Mouse (Mus musculus): ENCODE data around the gene Zfp955b.
"Not testable (repeated sequence)": the region's sequence is repeated elsewhere in the genome, so short reads cannot be mapped to it uniquely, and the experiment has no call there.

Gene Zfp955b

DNA sequence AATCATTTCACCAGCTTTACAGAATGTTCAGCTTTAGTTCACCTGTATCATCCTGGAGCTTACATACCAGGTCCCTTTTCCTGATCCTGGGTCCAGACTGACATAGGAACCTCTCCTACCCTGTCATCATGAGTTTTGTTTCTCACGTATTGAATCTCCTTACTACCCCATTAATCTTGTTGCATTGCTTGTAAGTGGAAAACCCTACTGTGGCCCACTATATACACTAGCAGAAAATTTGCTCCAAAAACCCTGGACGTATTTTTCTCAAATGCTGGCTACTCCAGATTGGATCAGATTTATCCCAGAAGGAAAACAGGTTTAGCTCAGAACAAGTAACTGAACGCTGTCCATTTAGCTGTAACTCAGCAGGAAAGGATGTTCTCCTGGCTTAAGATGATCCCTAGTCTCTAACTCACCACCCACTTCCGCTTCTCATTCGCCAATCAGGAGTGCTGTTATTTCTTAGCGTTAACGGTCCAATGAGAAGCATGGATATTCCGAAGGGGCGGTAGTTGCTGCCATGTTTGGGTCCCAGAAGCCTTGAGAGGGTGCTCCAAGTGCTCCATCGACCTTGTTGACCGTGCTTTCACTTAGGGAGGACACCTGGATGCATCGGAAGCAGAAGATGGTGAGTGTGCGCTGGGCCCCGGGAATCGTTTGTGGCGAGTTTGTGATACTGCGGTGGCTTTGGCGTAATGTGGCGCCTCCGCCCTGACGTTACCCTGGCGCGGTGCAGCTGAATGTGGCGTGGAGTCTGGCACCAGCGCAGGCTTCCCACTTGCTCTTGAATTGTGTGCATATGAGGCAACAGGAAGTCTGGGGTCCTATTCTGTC lies at the start of gene Zfp955b:
TSS of gene Zfp955b (plus strand) at position 506 of the 837 bp plus-strand sequence.
- not testable (repeated sequence) for DNase-seq (ENCODE audit: low read depth, low spot score)

- not testable (repeated sequence) for DNase-seq (ENCODE audit: low read depth, low spot score)
These were observed 34.6 kb upstream of the Zfp955b start, which contains the start of gene Zfp955a for GRCm38 (mm10) chr17:33254530-33255318. Zfp955a (minus strand) TSS chr17:33255145.

- not testable (repeated sequence) for DNase-seq (ENCODE audit: low read depth, low spot score)
These were observed 34.1 kb upstream of the Zfp955b start for GRCm38 (mm10) chr17:33255319-33255657.

- DNase-seq (ENCODE audit: low read depth, low spot score): no peak
These were observed 25.0 kb upstream of the Zfp955b start, which contains the start of gene Olfr63 for GRCm38 (mm10) chr17:33264376-33264775. Olfr63 (plus strand) TSS chr17:33264676.

- no peak for DNase-seq (ENCODE audit: low read depth, low spot score)
These were observed 20.4 kb upstream of the Zfp955b start for GRCm38 (mm10) chr17:33268907-33269306.

- not testable (repeated sequence) for DNase-seq (ENCODE audit: low read depth, low spot score)
These were observed 469 bp downstream of the Zfp955b start for GRCm38 (mm10) chr17:33289876-33290149.

DNA sequence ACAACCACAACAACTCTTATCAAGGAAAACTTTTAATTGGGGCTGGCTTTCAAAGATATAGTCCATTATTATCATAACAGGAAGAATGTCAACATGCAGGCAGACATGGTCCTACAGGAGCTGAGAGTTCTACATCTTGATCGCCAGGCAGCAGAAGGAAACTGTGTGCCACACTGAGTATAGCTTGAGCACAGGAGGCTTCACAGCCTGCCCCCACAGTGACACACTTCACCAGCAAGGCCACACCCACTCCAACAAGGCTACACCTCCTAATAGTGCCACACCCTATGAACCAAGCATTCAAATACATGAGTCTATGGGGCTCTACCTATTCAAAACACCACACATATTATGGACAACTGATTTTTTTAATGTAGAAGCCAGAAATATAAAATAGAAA lies 63.6 kb downstream of the Zfp955b start:
- no peak for DNase-seq (ENCODE audit: low read depth, low spot score)
